Mouse (Mus musculus) lung, postnatal 25 days (tissue): ENCODE measurements around the gene Zfp358.

Source experiments
- DNase-seq: peaks from one replicate; pipeline ENCODE4 v3.0.0; 2022; ENCODE audit warnings: low spot score

Zfp358 gene

DNA sequence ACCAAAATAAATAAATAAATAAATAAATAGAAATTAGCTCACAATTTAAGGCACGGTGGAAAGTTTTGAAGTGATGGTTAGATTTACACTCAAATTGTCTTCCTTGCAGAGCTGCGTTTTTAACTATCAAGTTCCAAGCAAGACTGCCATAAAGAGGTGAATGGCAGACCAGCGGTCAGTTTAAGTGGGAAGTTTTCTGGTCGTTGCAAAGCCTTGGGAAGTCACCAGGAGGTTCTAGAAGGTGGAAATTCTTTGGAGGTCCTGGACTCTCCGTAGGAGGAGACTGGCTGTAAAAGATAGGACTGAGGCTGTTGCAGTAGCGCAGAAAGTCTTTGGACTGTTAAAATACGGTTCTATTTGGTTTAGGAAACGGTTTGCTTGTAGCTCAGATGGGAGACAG, 6.8 kb downstream of the Zfp358 start:
- DNase-seq: no peak

- DNase-seq: peak; percentile 98
Observed at GRCm38 (mm10) chr8:3500235-3501090, 7.5 kb downstream of the Zfp358 start, which contains the start of gene Mcoln1. Gene Mcoln1, plus strand, starts transcription at chr8:3500457.

DNA sequence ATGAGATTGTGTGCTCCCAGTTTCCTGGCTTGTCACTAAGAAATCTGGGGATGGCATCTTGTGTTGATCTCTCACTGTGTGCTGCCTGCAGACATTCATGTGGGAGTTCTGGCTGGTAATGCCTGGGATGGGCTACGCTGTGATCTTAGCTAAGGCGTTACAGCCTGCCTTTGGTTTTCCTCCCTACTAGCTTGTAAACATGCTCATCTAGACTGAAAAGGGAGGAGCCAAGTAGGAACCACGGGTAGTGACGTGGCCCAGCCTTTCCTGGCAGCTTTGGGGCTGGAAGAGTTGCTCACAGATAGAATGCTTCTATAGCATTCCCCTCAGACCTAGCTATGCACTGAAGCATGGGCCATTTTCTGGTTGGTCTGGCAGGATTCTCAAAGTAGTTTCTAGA, 9.3 kb downstream of the Zfp358 start:
- no peak for DNase-seq

DNA sequence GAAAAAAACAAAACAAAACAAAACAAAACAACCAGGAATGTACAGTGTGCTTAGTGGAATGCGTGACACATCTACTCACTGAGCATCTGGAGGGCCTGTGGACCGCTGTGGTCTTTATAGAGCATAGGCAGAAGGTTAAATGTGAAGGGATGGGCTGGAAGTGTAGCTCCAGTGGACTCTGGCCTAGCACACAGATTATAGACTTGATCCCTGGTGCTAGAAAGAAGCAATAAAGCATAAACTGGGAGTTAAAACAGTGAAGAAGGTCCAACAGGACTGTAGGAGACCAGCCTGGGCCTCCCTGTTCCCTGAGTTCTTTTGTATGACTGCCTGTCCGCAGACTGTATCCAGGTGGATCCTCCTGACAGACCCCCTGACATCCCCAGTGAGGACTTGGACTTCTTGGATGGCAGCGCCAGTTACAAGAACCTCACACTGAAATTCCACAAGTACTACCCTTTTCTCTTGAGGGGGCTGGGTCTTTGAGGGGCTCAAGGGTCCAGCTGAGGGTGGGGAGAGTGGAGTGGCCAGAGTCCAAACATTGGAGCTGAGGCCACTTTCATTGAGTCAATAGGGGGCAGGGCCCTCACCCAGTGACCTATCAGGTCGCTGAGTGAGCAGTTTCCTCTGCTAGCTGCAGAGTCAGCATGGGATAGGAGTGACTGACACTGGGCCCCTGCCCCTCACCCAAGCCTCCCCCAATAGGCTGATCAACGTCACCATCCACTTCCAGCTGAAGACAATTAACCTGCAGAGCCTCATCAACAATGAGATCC, 15.2 kb downstream of the Zfp358 start:
- DNase-seq: no peak

DNA sequence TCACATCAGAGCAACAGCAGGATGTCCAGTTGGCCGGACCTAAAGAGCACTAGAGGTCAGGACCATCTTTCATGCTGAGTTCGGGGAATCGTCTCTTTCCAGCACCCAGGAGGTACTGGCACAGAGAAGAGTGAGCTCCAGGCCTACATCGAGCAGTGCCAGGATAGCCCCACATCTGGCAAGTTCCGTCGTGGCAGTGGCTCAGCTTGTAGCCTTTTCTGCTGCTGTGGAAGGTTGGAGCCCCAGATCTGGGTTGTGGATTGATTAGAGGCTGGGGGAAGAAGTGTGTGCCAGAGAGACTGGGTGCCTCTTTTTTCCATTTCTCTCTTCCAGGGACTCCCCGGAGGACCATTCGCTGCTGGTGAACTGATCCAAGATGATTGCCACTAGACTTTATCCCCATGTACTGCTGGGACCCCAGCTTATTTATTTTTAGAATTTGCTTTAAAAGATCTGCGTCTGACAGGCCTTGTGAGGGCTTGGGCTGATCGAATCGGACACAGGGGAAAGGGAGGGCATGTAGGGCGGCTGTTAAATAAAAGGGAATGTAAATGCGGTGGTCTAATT, 21.8 kb downstream of the Zfp358 start:
- no peak for DNase-seq

DNA sequence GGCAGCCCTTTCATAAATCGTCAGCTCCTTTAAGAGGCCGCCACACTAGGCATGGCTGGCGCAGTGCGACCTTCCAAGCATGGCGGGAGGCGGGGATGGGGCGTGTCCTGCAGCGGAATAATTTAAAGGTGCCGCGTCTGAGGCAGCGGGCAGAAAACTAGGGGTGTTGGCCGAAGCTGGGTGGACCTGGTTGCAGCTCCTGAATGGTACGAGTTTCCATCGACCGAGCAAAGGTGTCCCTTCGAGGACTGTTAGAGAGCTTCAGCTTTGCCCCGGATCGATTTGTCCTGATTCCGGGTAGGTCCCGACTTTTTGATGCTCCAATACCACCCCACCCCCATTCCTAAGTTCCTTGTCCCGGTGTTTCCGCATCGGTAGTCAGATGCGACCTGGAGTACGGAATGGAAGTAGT, 22.3 kb downstream of the Zfp358 start, which contains the start of gene Pnpla6:
Gene Pnpla6, plus strand, starts transcription at position 125 of the 412 bp plus-strand sequence.
- DNase-seq: peak; percentile 92

- DNase-seq: peak; percentile 41
Observed at GRCm38 (mm10) chr8:3515771-3516417, 23.0 kb downstream of the Zfp358 start.

DNA sequence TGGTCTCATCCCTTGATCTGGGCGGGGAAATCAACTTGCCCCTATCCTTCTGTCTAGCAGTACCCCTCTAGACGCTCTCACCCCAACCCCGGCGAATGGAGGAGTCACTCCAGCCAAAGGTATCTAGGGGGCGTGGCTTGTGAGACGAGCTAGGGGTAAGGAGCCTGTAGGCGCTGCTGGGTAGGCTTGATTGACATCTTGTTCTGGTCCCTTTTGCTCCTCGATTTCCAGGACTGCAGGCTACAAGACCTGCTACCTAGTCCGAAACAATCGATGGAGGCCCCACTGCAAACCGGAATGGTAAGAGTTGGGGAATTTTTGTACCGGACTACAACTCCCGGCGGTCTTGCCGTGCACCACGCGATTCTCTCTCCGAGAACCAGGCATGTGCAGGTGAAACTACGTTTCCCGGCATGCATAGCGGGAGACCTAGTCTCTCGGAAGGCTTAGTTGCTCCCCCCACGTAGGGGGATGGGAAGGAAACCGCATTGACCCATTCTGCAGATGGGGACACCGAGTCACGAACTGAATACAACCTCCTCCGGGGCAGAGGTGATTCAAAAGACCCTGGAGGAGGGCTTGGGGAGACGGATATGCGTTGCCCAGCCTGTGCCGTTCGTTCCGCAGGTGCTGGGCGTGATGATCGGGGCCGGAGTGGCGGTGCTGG, 23.6 kb downstream of the Zfp358 start:
- peak; percentile 96 for DNase-seq

DNA sequence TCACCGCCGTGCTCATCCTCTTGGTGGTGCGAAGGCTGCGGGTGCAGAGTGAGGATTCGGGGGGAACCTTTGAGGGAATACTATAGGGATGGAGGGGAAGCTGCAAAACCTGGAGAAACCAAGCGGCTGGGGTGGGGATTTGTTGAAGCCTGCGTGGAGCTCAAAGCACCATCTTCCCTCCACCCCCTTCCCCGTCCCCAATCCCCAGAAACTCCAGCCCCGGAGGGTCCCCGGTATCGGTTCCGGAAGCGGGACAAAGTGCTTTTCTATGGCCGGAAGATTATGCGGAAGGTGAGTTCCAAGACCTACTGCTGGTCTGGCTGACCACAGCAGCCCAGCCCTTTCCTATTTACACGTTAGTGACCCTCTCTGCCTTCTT, 24.2 kb downstream of the Zfp358 start:
- DNase-seq: peak; percentile 23

- DNase-seq: no peak
Observed at GRCm38 (mm10) chr8:3522007-3522697, 29.2 kb downstream of the Zfp358 start.

GRCm38 (mm10) chr8:3530816-3531215, 37.9 kb downstream of the Zfp358 start:
- no peak for DNase-seq

GRCm38 (mm10) chr8:3531936-3532335, 39.0 kb downstream of the Zfp358 start:
- DNase-seq: no peak

- DNase-seq: no peak
Observed at GRCm38 (mm10) chr8:3536053-3536841, 43.3 kb downstream of the Zfp358 start.

DNA sequence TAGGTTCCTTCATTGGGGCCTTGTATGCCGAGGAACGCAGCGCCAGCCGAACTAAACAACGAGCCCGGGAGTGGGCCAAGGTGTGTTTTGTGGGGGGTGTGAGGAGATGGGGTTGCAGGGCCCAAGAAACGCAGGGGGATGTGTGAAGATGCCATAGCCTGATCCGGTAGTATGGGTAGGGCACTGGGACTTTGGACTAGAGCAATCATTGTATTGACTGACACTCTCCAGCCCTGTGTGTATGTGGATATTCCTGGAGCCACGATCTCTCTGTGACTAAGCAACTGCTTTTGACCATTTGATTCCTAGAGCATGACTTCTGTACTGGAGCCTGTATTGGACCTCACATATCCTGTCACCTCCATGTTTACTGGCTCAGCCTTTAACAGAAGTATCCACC, 44.0 kb downstream of the Zfp358 start:
- no peak for DNase-seq

GRCm38 (mm10) chr8:3537666-3538065, 44.7 kb downstream of the Zfp358 start:
- DNase-seq: no peak

- no peak for DNase-seq
Observed at GRCm38 (mm10) chr8:3539146-3539545, 46.2 kb downstream of the Zfp358 start.

GRCm38 (mm10) chr8:3540076-3540475, 47.1 kb downstream of the Zfp358 start:
- no peak for DNase-seq

DNA sequence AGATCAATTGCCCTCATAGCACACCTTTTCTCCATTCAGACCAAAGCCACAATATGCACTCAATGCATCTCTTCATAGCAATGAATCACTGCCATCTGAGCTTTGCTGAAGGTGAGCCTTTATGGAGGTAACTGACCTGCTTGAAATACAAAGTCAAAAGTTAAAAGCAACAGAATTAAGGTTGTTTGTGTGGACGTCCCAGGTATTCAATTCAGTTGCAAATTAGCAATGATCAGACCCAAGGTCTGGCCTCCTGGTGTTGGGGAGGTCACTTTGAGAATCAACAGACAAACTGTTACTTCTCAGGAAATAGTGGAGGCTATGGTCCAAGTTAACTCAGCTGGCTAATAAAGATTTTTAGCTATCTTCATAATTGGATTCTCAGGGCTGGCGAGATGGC, 53.6 kb downstream of the Zfp358 start:
- DNase-seq: no peak
